Mouse (Mus musculus) brain, embryonic 14.5 days (tissue): ENCODE data around the gene Fbxo21.

ENCODE experiments used
- CTCF ChIP-seq: fragments of 200-500 bp; IDR thresholded peaks from 2 replicates; pipeline ENCODE4 v1.5.1; 2012; ENCODE audit warnings: inconsistent platforms, mild to moderate bottlenecking, moderate library complexity, borderline replicate concordance; ENCODE audit not compliant: insufficient read depth, insufficient read length; ENCODE audit errors: extremely low read depth
- POLR2A ChIP-seq: fragments of 200-500 bp; IDR thresholded peaks from 2 replicates; pipeline ENCODE4 v1.6.1; 2012; ENCODE audit warnings: mild to moderate bottlenecking, inconsistent platforms, borderline replicate concordance; ENCODE audit not compliant: poor library complexity, insufficient read depth, insufficient read length, severe bottlenecking; ENCODE audit errors: extremely low read depth

DNA sequence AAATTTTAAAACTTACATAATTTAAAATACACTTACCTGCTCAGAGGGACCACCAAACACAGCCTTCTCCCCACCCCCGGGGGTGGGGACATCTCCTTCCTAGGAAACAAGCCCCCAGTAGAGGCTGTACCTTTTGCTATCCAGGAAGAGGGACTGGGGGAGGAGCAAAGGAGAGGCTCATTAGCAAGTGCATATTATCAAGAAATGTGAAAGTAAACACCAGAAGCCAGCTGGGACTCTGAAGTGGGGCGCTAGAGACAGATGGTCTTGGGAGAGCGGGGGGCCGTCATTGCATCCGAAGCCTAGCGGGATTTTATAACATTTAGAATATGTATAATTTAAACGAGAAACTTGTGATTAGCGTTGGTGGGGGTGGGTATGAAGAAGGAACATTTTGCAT, 37.1 kb upstream of the Fbxo21 start:
- TF ChIP-seq CTCF (no peak), POLR2A (no peak)
